Mouse (Mus musculus) hindbrain, embryonic 10.5 days (tissue): ENCODE data around the gene Ghr. TPM values are rescaled to one million over a fixed set of nuclear protein-coding genes. Genes with fewer than 3 reads are reported as not detected.

Experiments
- DNase-seq: peaks from one replicate; pipeline ENCODE4 v3.0.0-alpha.2; 2017; ENCODE audit warnings: low spot score
- H3K27ac ChIP-seq: fragments of 300-500 bp; sonication (generic); 2 replicates; pipeline ENCODE4 v1.5.1; 2016; ENCODE audit warnings: mild to moderate bottlenecking, moderate library complexity
- H3K27me3 ChIP-seq: fragments of 300-500 bp; sonication (generic); 2 replicates; pipeline ENCODE4 v1.6.1; 2016; ENCODE audit warnings: mild to moderate bottlenecking; ENCODE audit not compliant: poor library complexity, insufficient read depth, severe bottlenecking
- H3K36me3 ChIP-seq: fragments of 300-500 bp; sonication (generic); 2 replicates; pipeline ENCODE4 v1.6.1; 2016; ENCODE audit warnings: mild to moderate bottlenecking, moderate library complexity
- H3K4me1 ChIP-seq: fragments of 300-500 bp; sonication (generic); replicated peaks from 2 replicates; pipeline ENCODE4 v1.6.1; 2016; ENCODE audit warnings: mild to moderate bottlenecking
- H3K4me3 ChIP-seq: fragments of 300-500 bp; sonication (generic); 2 replicates; pipeline ENCODE4 v1.5.1; 2016; ENCODE audit warnings: mild to moderate bottlenecking, moderate library complexity
- H3K9me3 ChIP-seq: fragments of 300-500 bp; sonication (generic); 2 replicates; pipeline ENCODE4 v1.6.1; 2016; ENCODE audit warnings: mild to moderate bottlenecking, moderate library complexity
- WGBS: fragments of 180-500 bp; shearing (Covaris S2); methylation state at CpG from one replicate; pipeline ENCODE4 v1.1.7; 2016; 5-methylcytosine and 5-hydroxymethylcytosine counted together
- polyA plus RNA-seq: library from polyadenylated mRNA; unstranded; fragments of >200 nt; fragmentation: Nextera tagmentation; extraction: Ambion mirVana; gene quantifications from 2 replicates; pipeline ENCODE4 v1.2.1, GENCODE M21; 2016

Ghr gene
- 10.4 and 13.5 TPM in 2 replicates for polyA plus RNA-seq

GRCm38 (mm10) chr15:3582807-3583636 lies at the start of gene Ghr:
Gene Ghr, minus strand, starts transcription at chr15:3583492.
- H3K4me3 ChIP-seq = peak within 1 kb of the TSS; percentile 72
- no peaks in the 10 kb centered on the region for H3K9me3 ChIP-seq
- peak; percentile 88 for DNase-seq
- H3K4me1 ChIP-seq = no peaks in the 10 kb centered on the region; the same call in 1 of the 2 replicates
- peak within 1 kb of the TSS; percentile 92 for H3K27ac ChIP-seq
- WGBS = under 1% methylated on average over 50 of the region's 52 CpGs
- H3K27me3 ChIP-seq = no peaks in the 10 kb centered on the region
- H3K36me3 ChIP-seq = no peaks in the 10 kb centered on the region

- Histone ChIP-seq H3K27me3 (no peaks in the 10 kb centered on the region), H3K9me3 (no peaks in the 10 kb centered on the region), H3K4me3 (no peak overlapping the region), H3K27ac (no peak overlapping the region), H3K36me3 (no peaks in the 10 kb centered on the region), H3K4me1 (no peaks in the 10 kb centered on the region)
- no peak for DNase-seq
These were observed 39.5 kb upstream of the Ghr start for GRCm38 (mm10) chr15:3622746-3623145.

GRCm38 (mm10) chr15:3620368-3620767 lies 37.1 kb upstream of the Ghr start:
- Histone ChIP-seq H3K4me1 (no peaks in the 10 kb centered on the region), H3K4me3 (no peak overlapping the region), H3K9me3 (no peaks in the 10 kb centered on the region), H3K36me3 (no peaks in the 10 kb centered on the region), H3K27ac (no peak overlapping the region), H3K27me3 (no peaks in the 10 kb centered on the region)
- no peak for DNase-seq
- WGBS = 93% methylated on average over 3 of the region's 3 CpGs

- H3K36me3 ChIP-seq = no peaks in the 10 kb centered on the region
- H3K4me3 ChIP-seq = no peak overlapping the region
- no peaks in the 10 kb centered on the region for H3K4me1 ChIP-seq
- no peaks in the 10 kb centered on the region for H3K27me3 ChIP-seq
- no peaks in the 10 kb centered on the region for H3K9me3 ChIP-seq
- 92% methylated on average over 3 of the region's 3 CpGs for WGBS
- no peak for DNase-seq
- H3K27ac ChIP-seq = no peak overlapping the region
These were observed 35.0 kb upstream of the Ghr start for GRCm38 (mm10) chr15:3618311-3618710.

GRCm38 (mm10) chr15:3611961-3612360 lies 28.7 kb upstream of the Ghr start:
- H3K4me1 ChIP-seq = no peaks in the 10 kb centered on the region
- H3K9me3 ChIP-seq = no peaks in the 10 kb centered on the region
- no peak for DNase-seq
- H3K27me3 ChIP-seq = no peaks in the 10 kb centered on the region
- H3K27ac ChIP-seq = no peak overlapping the region
- H3K36me3 ChIP-seq = no peaks in the 10 kb centered on the region
- no peak overlapping the region for H3K4me3 ChIP-seq

GRCm38 (mm10) chr15:3607951-3608350 lies 24.7 kb upstream of the Ghr start:
- Histone ChIP-seq H3K9me3 (no peaks in the 10 kb centered on the region), H3K27me3 (no peaks in the 10 kb centered on the region), H3K27ac (no peak overlapping the region), H3K36me3 (no peaks in the 10 kb centered on the region), H3K4me1 (no peaks in the 10 kb centered on the region), H3K4me3 (no peak overlapping the region)
- WGBS = 86% methylated on average over 3 of the region's 3 CpGs
- no peak for DNase-seq

GRCm38 (mm10) chr15:3602098-3602486 lies 18.8 kb upstream of the Ghr start:
- H3K27ac ChIP-seq = no peak overlapping the region
- no peaks in the 10 kb centered on the region for H3K36me3 ChIP-seq
- H3K4me3 ChIP-seq = no peak overlapping the region
- no peaks in the 10 kb centered on the region for H3K9me3 ChIP-seq
- 96% methylated on average over 2 of the region's 2 CpGs for WGBS
- H3K4me1 ChIP-seq = no peaks in the 10 kb centered on the region
- H3K27me3 ChIP-seq = no peaks in the 10 kb centered on the region
- no peak for DNase-seq

- 85% methylated on average over 4 of the region's 4 CpGs for WGBS
- no peak for DNase-seq
- Histone ChIP-seq H3K4me3 (no peak overlapping the region), H3K9me3 (no peaks in the 10 kb centered on the region), H3K27ac (no peak overlapping the region), H3K27me3 (no peaks in the 10 kb centered on the region), H3K36me3 (no peaks in the 10 kb centered on the region), H3K4me1 (no peaks in the 10 kb centered on the region)
These were observed 18.3 kb upstream of the Ghr start for GRCm38 (mm10) chr15:3601422-3602097.

GRCm38 (mm10) chr15:3587879-3588278 lies 4.6 kb upstream of the Ghr start:
- no peak overlapping the region for H3K27ac ChIP-seq
- 73% methylated on average over 2 of the region's 2 CpGs for WGBS
- H3K27me3 ChIP-seq = no peaks in the 10 kb centered on the region
- no peaks in the 10 kb centered on the region for H3K36me3 ChIP-seq
- H3K4me1 ChIP-seq = no peaks in the 10 kb centered on the region
- DNase-seq = no peak
- no peak overlapping the region for H3K4me3 ChIP-seq
- no peaks in the 10 kb centered on the region for H3K9me3 ChIP-seq

- Histone ChIP-seq H3K4me1 (no peaks in the 10 kb centered on the region; the same call in 1 of the 2 replicates), H3K27me3 (no peaks in the 10 kb centered on the region), H3K4me3 (no peak overlapping the region), H3K9me3 (no peaks in the 10 kb centered on the region), H3K27ac (no peak overlapping the region), H3K36me3 (no peaks in the 10 kb centered on the region)
- 61% methylated on average over 4 of the region's 4 CpGs for WGBS
- no peak for DNase-seq
These were observed 1.1 kb upstream of the Ghr start for GRCm38 (mm10) chr15:3584361-3584760.

- Histone ChIP-seq H3K27ac (peak overlapping the region; percentile 79), H3K9me3 (no peaks in the 10 kb centered on the region), H3K36me3 (no peaks in the 10 kb centered on the region), H3K4me3 (peak overlapping the region; percentile 72), H3K27me3 (no peaks in the 10 kb centered on the region), H3K4me1 (no peaks in the 10 kb centered on the region; the same call in 1 of the 2 replicates)
- 8% methylated on average over 34 of the region's 34 CpGs for WGBS
- DNase-seq = peak; percentile 70
These were observed 1.2 kb downstream of the Ghr start for GRCm38 (mm10) chr15:3581861-3582806.

- 55% methylated on average over 3 of the region's 3 CpGs for WGBS
- no peak for DNase-seq
- Histone ChIP-seq H3K27ac (no peak overlapping the region), H3K36me3 (no peaks in the 10 kb centered on the region), H3K4me3 (peak overlapping the region; percentile 72), H3K27me3 (no peaks in the 10 kb centered on the region), H3K9me3 (no peaks in the 10 kb centered on the region), H3K4me1 (no peaks in the 10 kb centered on the region; the same call in 1 of the 2 replicates)
These were observed 2.0 kb downstream of the Ghr start for GRCm38 (mm10) chr15:3581337-3581736.
